Mouse (Mus musculus) liver, embryonic 12.5 days (tissue): ENCODE data around the gene Pcca. TPM values are rescaled to one million over a fixed set of nuclear protein-coding genes. Genes with fewer than 3 reads are reported as not detected.

Source experiments
- ATAC-seq: fragments of 200-750 bp; cut with Nextera tagmentation; 2 replicates; pipeline ENCODE4 v1.8.0; 2017; ENCODE audit warnings: moderate number of reproducible peaks, mild to moderate bottlenecking, moderate library complexity
- H3K27ac ChIP-seq: fragments of 300-500 bp; sonication (generic); 2 replicates; pipeline ENCODE4 v1.5.1; 2016; ENCODE audit warnings: mild to moderate bottlenecking
- H3K27me3 ChIP-seq: fragments of 300-500 bp; sonication (generic); replicated peaks from 2 replicates; pipeline ENCODE4 v1.6.1; 2016; ENCODE audit warnings: mild to moderate bottlenecking, moderate library complexity
- H3K36me3 ChIP-seq: fragments of 300-500 bp; sonication (generic); 2 replicates; pipeline ENCODE4 v1.6.1; 2016; ENCODE audit warnings: mild to moderate bottlenecking, moderate library complexity
- H3K4me1 ChIP-seq: fragments of 300-500 bp; sonication (generic); 2 replicates; pipeline ENCODE4 v1.6.1; 2016
- H3K4me2 ChIP-seq: fragments of 300-500 bp; sonication (generic); 2 replicates; pipeline ENCODE4 v1.6.1; 2016; ENCODE audit warnings: mild to moderate bottlenecking, moderate library complexity
- H3K4me3 ChIP-seq: fragments of 300-500 bp; sonication (generic); 2 replicates; pipeline ENCODE4 v1.5.1; 2016; ENCODE audit warnings: mild to moderate bottlenecking, moderate library complexity
- H3K9ac ChIP-seq: fragments of 300-500 bp; sonication (generic); 2 replicates; pipeline ENCODE4 v1.6.1; 2016; ENCODE audit warnings: mild to moderate bottlenecking, moderate library complexity
- H3K9me3 ChIP-seq: fragments of 300-500 bp; sonication (generic); replicated peaks from 2 replicates; pipeline ENCODE4 v1.6.1; 2016; ENCODE audit warnings: mild to moderate bottlenecking, moderate library complexity
- WGBS: fragments of 180-500 bp; shearing (Covaris S2); methylation state at CpG from one replicate; pipeline ENCODE4 v1.1.7; 2016; ENCODE audit not compliant: insufficient replicate concordance; 5-methylcytosine and 5-hydroxymethylcytosine counted together
- polyA plus RNA-seq: library from polyadenylated mRNA; unstranded; fragments of >200 nt; fragmentation: Nextera tagmentation; extraction: Ambion mirVana; gene quantifications from 2 replicates; pipeline ENCODE4 v1.2.1, GENCODE M21; 2016

Gene Pcca
- polyA plus RNA-seq, 1 experiment from 2014 or later = 14.2 TPM

DNA sequence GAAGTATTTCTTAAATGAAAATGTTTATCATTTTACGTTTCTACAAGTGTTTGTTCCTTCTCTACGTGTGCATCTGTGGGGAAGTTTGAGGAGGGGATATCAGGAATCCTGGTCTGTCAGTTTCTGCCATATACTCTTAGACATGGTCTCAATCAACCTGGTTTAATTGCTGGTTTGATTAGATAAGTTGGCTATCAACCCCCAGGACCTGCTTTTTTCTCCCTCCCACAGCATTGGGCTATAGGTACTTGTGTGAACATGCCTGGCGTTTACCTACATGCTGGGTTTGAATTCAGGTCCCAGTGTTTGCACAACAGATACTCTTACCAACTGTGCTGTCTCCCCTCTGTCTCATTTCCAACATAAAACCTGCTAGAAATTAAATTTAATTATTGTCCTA is 78.2 kb downstream of the Pcca start:
- no peak overlapping the region for H3K27ac ChIP-seq
- no peak overlapping the region for H3K4me2 ChIP-seq
- H3K4me1 ChIP-seq = peaks cover 15% of the 10 kb centered on the region
- 0 out of 2 replicates have a peak, but pooled peaks have one; percentile 62 for ATAC-seq
- no peak overlapping the region for H3K4me3 ChIP-seq
- H3K27me3 ChIP-seq = no peaks in the 10 kb centered on the region
- WGBS = 47% methylated on average over 3 of the region's 3 CpGs
- no peaks in the 10 kb centered on the region for H3K36me3 ChIP-seq
- no peak overlapping the region for H3K9ac ChIP-seq
- H3K9me3 ChIP-seq = no peaks in the 10 kb centered on the region

- H3K9me3 ChIP-seq = no peaks in the 10 kb centered on the region
- H3K4me3 ChIP-seq = no peak overlapping the region
- H3K9ac ChIP-seq = no peak overlapping the region
- no peaks in the 10 kb centered on the region for H3K4me1 ChIP-seq
- no peak for ATAC-seq
- no peaks in the 10 kb centered on the region for H3K27me3 ChIP-seq
- no peak overlapping the region for H3K4me2 ChIP-seq
- no peaks in the 10 kb centered on the region for H3K36me3 ChIP-seq
- no peak overlapping the region for H3K27ac ChIP-seq
- 73% methylated on average over 2 of the region's 2 CpGs for WGBS
Observed at GRCm38 (mm10) chr14:122617656-122618055, 83.5 kb downstream of the Pcca start.

DNA sequence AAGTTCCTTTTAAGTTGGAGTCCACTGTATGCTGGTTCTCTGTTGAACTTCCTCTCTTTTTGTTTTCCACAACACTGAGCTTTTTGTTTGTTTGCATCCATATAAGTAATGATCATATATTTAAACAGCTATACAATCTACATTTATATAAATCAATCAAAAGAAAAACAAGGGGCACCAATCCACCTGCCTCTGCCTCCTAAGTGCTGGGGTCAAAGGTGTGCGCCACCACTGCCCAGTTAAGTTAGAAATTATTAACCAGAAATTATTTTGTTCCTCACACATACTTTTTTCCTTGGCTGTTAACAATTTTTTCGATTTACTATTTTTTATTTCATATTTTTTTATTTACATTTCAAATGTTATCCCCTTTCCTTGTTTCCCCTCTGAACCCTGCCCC is 99.3 kb downstream of the Pcca start:
- ATAC-seq = no peak

GRCm38 (mm10) chr14:122636601-122637000 is 102.5 kb downstream of the Pcca start:
- no peaks in the 10 kb centered on the region for H3K9me3 ChIP-seq
- no peaks in the 10 kb centered on the region for H3K4me1 ChIP-seq
- no peaks in the 10 kb centered on the region for H3K27me3 ChIP-seq
- no peak overlapping the region for H3K4me3 ChIP-seq
- no peak for ATAC-seq
- H3K9ac ChIP-seq = no peak overlapping the region
- 54% methylated on average over 6 of the region's 6 CpGs for WGBS
- no peak overlapping the region for H3K4me2 ChIP-seq
- no peaks in the 10 kb centered on the region for H3K36me3 ChIP-seq
- no peak overlapping the region for H3K27ac ChIP-seq

More for the DNA sequence above, 99.3 kb downstream of the Pcca start:
- H3K27me3 ChIP-seq = no peaks in the 10 kb centered on the region
- WGBS = 64% methylated on average over 2 of the region's 2 CpGs
- no peaks in the 10 kb centered on the region for H3K4me1 ChIP-seq
- no peak overlapping the region for H3K9ac ChIP-seq
- H3K4me2 ChIP-seq = no peak overlapping the region
- H3K9me3 ChIP-seq = no peaks in the 10 kb centered on the region
- no peak overlapping the region for H3K4me3 ChIP-seq
- no peak overlapping the region for H3K27ac ChIP-seq
- no peaks in the 10 kb centered on the region for H3K36me3 ChIP-seq

GRCm38 (mm10) chr14:122637798-122638555 is 103.9 kb downstream of the Pcca start:
- no peaks in the 10 kb centered on the region for H3K4me1 ChIP-seq
- no peaks in the 10 kb centered on the region for H3K36me3 ChIP-seq
- H3K9me3 ChIP-seq = no peaks in the 10 kb centered on the region
- ATAC-seq = no peak
- no peak overlapping the region for H3K27ac ChIP-seq
- H3K4me3 ChIP-seq = no peak overlapping the region
- no peaks in the 10 kb centered on the region for H3K27me3 ChIP-seq
- H3K4me2 ChIP-seq = no peak overlapping the region
- H3K9ac ChIP-seq = no peak overlapping the region
- WGBS = 73% methylated on average over 5 of the region's 5 CpGs

DNA sequence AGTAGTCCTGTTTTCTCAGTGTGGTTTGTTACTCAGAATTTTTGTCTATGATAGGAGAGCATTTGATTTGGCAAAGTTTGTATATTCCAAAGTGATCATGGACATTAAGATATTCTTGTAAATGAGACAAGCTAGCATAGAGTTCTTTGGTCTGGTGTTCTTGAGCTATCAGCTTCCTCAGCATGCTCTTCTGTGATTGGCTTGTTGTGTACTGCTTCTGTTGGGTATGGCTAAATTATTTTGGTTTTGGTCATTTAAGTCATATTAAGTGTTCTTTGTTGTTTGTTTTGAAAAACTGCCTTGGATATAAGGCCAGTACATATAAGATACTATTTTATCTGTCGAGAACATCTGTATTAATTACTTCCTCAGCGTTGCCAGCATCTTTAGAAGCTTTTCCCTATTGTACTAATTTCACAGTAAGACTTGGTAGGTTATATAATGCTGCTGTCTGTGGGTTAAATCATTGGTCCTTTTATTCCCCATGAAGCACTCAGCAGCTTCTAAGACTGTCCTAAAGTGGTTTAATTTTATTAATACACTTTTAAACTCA is 105.1 kb downstream of the Pcca start:
- H3K9me3 ChIP-seq = no peaks in the 10 kb centered on the region
- no peaks in the 10 kb centered on the region for H3K27me3 ChIP-seq
- H3K4me1 ChIP-seq = no peaks in the 10 kb centered on the region
- no peak overlapping the region for H3K9ac ChIP-seq
- no peak for ATAC-seq
- H3K4me2 ChIP-seq = no peak overlapping the region
- no peak overlapping the region for H3K4me3 ChIP-seq
- H3K27ac ChIP-seq = no peak overlapping the region
- WGBS = 61% methylated on average over 2 of the region's 2 CpGs
- H3K36me3 ChIP-seq = no peaks in the 10 kb centered on the region

DNA sequence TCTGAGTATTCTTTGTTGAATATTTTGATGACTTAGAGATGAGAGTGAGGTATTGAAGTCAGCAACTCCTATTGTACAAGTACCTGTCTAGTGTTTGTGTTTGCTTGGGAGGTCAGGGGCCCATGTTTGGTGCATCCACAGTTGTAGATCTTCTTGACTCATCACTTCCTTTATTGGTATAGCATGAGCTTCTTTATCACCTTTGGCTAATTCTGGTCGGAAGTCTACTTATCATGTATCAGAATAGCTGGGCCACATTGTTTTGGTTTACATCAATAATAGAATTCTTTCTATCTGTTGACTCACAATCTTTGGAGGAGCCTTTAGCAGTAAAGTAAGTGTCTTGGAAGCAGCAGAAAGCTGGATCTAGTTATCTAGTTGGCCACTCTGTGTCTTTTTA is 108.3 kb downstream of the Pcca start:
- ATAC-seq = no peak
- H3K27me3 ChIP-seq = no peaks in the 10 kb centered on the region
- H3K36me3 ChIP-seq = no peaks in the 10 kb centered on the region
- H3K9me3 ChIP-seq = no peaks in the 10 kb centered on the region
- H3K9ac ChIP-seq = no peak overlapping the region
- 33% methylated on average over 1 of the region's 1 CpGs for WGBS
- H3K4me1 ChIP-seq = peaks cover 4% of the 10 kb centered on the region; the same call in 1 of the 2 replicates
- H3K27ac ChIP-seq = no peak overlapping the region
- H3K4me3 ChIP-seq = no peak overlapping the region
- no peak overlapping the region for H3K4me2 ChIP-seq

DNA sequence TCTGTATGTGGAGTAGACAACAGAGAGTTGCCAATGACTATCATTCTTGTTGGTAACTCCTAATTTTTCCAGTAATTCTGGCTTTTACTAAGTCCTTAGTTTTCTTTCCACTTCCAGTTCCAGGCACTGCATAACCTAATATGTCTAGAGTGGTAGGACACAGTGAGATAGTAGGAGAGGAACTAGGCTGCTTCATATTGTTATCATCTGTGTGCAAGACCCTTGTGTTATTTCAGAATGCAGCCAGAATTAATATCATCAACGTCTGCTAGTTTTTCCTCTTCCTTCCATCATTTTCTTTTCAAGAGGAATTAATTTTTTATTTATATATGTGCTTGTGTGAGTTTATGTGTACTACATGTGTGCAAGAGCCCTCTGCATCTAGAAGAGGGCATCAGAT is 114.1 kb downstream of the Pcca start:
- 41% methylated on average over 1 of the region's 1 CpGs for WGBS

DNA sequence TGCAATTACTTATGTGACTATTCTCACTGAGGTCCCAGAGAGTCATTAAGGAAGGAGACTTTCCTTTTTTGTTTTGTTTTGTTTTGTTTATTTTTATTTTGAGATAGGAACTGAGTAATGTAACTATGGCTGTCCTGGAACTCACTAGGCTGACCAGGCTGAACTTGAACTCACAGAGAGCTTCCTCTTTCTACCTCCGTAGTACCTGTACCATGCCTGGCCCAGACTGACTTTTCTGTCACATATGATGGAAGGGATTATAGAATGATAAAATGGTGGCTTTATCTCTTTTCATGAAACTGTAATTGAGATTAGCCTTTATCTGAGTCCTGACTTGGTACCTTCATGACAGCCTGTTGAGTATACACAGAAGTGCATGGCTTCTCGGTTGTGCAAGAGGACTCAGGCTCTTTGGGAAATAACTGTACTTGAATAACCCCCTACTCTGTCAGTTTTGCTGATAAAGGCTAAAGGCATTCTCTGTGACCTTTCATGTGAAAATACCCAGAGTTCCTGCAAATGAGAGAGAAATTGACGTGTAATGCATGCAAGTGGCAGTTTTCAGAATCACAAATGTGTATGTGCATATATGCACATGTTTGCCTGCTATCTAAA is 115.3 kb downstream of the Pcca start:
- Histone ChIP-seq H3K36me3 (no peaks in the 10 kb centered on the region), H3K9me3 (no peaks in the 10 kb centered on the region), H3K27ac (no peak overlapping the region), H3K27me3 (no peaks in the 10 kb centered on the region), H3K9ac (no peak overlapping the region), H3K4me2 (no peak overlapping the region), H3K4me3 (no peak overlapping the region), H3K4me1 (peaks cover 44% of the 10 kb centered on the region)
- no peak for ATAC-seq
- 48% methylated on average over 3 of the region's 3 CpGs for WGBS

More for the DNA sequence above, 114.1 kb downstream of the Pcca start:
- Histone ChIP-seq H3K36me3 (no peaks in the 10 kb centered on the region), H3K4me1 (peaks cover 36% of the 10 kb centered on the region), H3K9me3 (no peaks in the 10 kb centered on the region), H3K9ac (no peak overlapping the region), H3K27ac (no peak overlapping the region), H3K4me3 (no peak overlapping the region), H3K4me2 (no peak overlapping the region), H3K27me3 (no peaks in the 10 kb centered on the region)
- ATAC-seq = no peak

DNA sequence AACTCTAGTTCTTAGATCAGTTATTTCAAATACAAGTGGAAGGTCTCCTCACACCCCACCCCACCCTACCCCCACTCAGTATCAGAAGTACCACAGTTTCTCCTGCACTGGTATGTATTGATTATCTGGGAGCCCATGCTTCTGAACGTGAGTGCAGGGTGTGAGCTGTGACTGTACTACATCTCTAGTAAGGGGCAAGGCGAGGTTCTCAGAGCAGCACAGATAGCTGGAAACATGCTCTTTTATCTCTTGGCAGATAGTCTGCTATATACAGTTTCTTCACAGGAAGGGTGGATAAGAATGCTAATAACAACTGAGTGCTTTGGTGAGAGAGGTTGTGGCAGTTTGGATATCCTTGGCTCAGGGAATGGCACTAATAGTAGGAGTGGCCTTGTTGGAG is 117.6 kb downstream of the Pcca start:
- Histone ChIP-seq H3K4me2 (no peak overlapping the region), H3K27ac (peak overlapping the region; percentile 66), H3K9ac (no peak overlapping the region), H3K4me3 (no peak overlapping the region), H3K9me3 (no peaks in the 10 kb centered on the region), H3K27me3 (no peaks in the 10 kb centered on the region), H3K4me1 (peaks cover 46% of the 10 kb centered on the region), H3K36me3 (no peaks in the 10 kb centered on the region)
- peak; percentile 95 for ATAC-seq
- WGBS = 22% methylated on average over 2 of the region's 2 CpGs

DNA sequence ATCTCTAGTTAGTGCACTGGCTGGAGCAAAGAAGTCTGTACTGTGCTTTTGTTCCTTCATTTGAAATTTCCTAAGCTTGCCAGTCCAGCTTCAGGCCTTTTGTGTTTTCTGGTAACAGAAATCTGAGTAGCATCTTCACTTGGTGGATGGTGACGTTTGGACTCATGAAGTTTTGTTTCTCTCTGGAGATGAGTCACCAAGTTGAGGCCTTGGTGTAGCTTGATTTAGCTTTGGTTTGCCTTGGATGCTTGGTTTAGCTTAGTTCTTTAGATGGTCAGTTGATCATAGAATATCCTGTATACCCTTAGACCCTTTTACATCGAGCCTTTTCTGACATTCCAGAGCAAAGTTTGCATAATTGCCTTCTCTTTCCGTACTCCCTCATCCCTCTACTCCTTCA is 141.5 kb downstream of the Pcca start:
- no peak overlapping the region for H3K4me2 ChIP-seq
- H3K4me1 ChIP-seq = no peaks in the 10 kb centered on the region
- no peaks in the 10 kb centered on the region for H3K36me3 ChIP-seq
- ATAC-seq = no peak
- no peaks in the 10 kb centered on the region for H3K9me3 ChIP-seq
- H3K9ac ChIP-seq = no peak overlapping the region
- H3K4me3 ChIP-seq = no peak overlapping the region
- no peaks in the 10 kb centered on the region for H3K27me3 ChIP-seq
- WGBS = 77% methylated on average over 3 of the region's 3 CpGs
- no peak overlapping the region for H3K27ac ChIP-seq

DNA sequence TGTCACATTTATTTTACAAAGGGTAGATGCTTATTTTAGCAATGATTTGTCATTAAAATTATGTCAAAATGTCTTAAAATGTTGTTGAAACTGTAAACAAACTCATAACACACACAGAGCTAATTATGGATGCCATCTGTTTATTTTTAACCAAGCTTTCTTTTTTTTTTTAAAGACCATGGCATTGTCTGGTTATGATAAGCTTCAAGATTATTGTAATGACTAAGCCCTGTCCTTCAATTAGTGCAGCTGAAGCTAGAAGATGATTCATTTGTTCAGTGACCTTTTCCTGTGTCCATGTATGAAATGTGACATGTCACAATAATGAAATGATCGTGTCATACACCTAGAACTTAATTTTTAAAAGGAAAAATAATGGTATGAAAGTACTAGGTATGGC is 149.5 kb downstream of the Pcca start:
- 58% methylated on average over 1 of the region's 1 CpGs for WGBS
- ATAC-seq = no peak
- no peaks in the 10 kb centered on the region for H3K9me3 ChIP-seq
- no peak overlapping the region for H3K4me3 ChIP-seq
- no peak overlapping the region for H3K4me2 ChIP-seq
- no peak overlapping the region for H3K9ac ChIP-seq
- H3K4me1 ChIP-seq = no peaks in the 10 kb centered on the region
- no peaks in the 10 kb centered on the region for H3K36me3 ChIP-seq
- no peaks in the 10 kb centered on the region for H3K27me3 ChIP-seq
- H3K27ac ChIP-seq = no peak overlapping the region
